Mouse (Mus musculus): ENCODE measurements around the gene Olfr462.

- TF ChIP-seq CTCF (IDR thresholded peaks at IDR 0.05; ENCODE audit: extremely low read depth, insufficient read depth, low read length): no peak
- no peak for TF ChIP-seq POLR2A (IDR thresholded peaks at IDR 0.05; ENCODE audit: extremely low read depth, insufficient read depth, low read length)
Observed at GRCm38 (mm10) chr11:87859273-87859672, 32.8 kb downstream of the Olfr462 start.

All from cortical plate, adult 2 months (tissue).